Mouse (Mus musculus) bone marrow macrophage, adult 2 months (primary cell): Measurements from ENCODE around the gene A930018P22Rik. TPM values are rescaled to one million over a fixed set of nuclear protein-coding genes. Genes with fewer than 3 reads are reported as not detected.

ENCODE experiments used
- H3K27ac ChIP-seq: 2 replicates; pipeline ENCODE4 v1.5.1; 2012; ENCODE audit warnings: low read depth, low read length; ENCODE audit not compliant: insufficient read depth
- H3K4me1 ChIP-seq: 2 replicates; pipeline ENCODE4 v1.6.1; 2012; ENCODE audit warnings: low read length; ENCODE audit not compliant: control insufficient read depth, insufficient read depth
- H3K4me3 ChIP-seq: 2 replicates; pipeline ENCODE4 v1.5.1; 2012; ENCODE audit warnings: mild to moderate bottlenecking, low read length, moderate library complexity; ENCODE audit not compliant: insufficient read depth
- CTCF ChIP-seq: IDR thresholded peaks from 2 replicates; pipeline ENCODE4 v1.5.1; 2012; ENCODE audit warnings: low read depth, mild to moderate bottlenecking, low read length, moderate library complexity
- POLR2A ChIP-seq: IDR thresholded peaks from 2 replicates; pipeline ENCODE4 v1.6.1; 2012; ENCODE audit warnings: mild to moderate bottlenecking, low read depth, low read length, borderline replicate concordance
- polyA plus RNA-seq: library from polyadenylated mRNA; stranded (reverse); fragments of >200 nt; gene quantifications from 2 replicates; pipeline ENCODE4 v1.2.4, GENCODE M21; 2012; ENCODE audit not compliant: missing spikeins, insufficient read depth, insufficient read length

The A930018P22Rik gene
- polyA plus RNA-seq, 1 experiment = not detected

DNA sequence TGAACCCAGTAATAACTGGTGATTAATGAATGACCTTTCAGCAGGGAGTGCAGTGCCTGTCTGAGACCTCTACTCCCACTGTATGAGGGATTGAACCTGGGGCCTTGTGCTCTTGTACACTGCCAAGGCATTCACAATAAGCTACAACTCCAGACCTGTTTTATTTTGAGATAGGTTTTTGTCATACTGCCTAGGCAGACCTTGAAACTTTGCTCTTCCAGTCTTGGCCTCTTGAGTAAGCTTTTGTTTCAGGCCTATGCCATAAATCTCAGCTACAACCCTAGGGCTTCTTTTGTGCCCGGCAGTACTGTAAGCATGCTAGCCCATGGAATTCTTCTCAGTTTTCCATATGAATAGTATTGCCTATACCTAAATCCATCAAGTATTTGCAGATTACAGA is 3.5 kb upstream of the A930018P22Rik start:
- Histone ChIP-seq H3K4me1 (peaks cover 7% of the 10 kb centered on the region), H3K4me3 (no peak overlapping the region), H3K27ac (no peak overlapping the region)
- no peak for TF ChIP-seq POLR2A
- TF ChIP-seq CTCF = no peak

DNA sequence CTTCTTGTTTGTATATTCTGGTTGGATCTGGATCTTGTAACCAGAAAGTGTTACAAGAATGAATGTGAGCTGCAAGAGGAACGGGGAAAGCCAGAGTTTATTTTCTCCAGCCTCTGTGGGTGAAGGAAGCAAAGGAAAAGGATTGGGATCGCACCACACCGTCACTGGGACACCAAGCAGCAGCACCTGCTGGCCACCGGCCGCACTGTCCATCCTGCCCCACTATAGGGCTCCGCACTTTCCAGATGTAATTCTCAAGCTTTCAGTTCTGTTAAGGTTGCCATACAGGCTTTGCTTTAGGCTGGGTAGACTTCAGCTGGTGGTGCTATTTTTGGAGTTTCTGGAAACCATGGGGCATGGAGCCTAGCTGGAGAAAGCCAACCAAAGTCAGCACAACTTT is 2.3 kb upstream of the A930018P22Rik start:
- Histone ChIP-seq H3K4me3 (no peak overlapping the region), H3K4me1 (peaks cover 7% of the 10 kb centered on the region)

DNA sequence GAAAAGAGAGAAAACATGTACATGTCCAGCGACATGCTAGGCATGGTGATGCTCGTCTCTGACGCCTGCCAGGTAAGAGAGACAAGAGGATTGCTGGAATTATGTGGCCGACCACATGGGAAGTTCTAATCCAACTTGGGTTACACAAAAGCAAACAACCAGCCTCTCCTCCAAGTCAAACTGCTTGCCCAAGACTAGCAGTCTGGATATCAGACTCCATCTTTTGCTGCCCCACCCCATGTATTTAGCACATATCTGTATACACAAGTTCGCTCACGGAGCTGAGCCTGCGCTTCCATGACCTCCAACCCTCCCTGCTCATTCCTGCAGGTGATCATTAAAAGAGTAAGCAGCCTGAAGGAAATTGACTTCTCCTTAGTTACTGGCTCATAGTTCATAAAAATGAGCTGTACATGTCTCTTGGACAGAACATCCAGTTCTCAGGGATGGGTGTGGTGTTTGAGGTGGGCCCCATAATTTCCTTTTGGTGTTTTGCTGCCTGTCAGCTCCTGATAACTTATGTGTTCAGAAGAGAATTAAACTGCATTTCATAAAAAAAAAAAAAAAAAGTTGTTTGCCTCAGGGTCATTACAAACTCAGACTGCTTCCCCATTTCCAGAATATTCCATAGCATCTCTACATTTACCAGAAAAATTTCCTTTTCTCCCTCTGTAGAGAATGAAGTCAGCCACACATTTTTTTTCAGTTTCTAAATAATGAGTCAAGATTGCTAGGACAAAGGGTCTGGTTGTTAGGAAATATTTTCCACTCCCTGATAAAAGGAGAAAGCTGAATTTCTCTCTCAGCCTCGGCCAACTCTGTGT is 676 bp upstream of the A930018P22Rik start:
- TF ChIP-seq CTCF (no peak), POLR2A (no peak)
- Histone ChIP-seq H3K27ac (no peak overlapping the region), H3K4me3 (peak overlapping the region; percentile 65), H3K4me1 (peaks cover 7% of the 10 kb centered on the region)

More for the DNA sequence above, 2.3 kb upstream of the A930018P22Rik start:
- no peak for TF ChIP-seq CTCF
- no peak for TF ChIP-seq POLR2A
- no peak overlapping the region for H3K27ac ChIP-seq

DNA sequence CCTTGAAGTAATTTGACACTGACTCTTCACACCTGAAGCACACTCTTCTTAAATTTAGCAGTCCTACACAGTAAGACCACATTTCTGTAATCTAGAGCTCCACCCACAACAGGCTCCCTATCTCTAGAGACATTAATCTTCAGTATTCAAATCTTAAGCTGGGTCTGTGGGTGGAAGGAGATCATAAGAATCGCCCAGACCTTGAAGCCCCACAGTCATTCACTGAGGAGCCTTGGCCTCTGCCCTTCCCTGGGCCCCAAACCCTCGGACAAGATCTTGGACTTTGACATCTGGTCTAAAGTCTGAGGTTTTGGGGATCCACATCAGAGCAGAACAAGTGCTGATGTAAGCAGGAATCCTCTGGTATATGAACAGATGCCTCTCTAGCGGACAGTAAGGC is 971 bp downstream of the A930018P22Rik start:
- H3K4me1 ChIP-seq = peaks cover 7% of the 10 kb centered on the region
- H3K4me3 ChIP-seq = no peak overlapping the region
- TF ChIP-seq POLR2A = no peak
- TF ChIP-seq CTCF = no peak
- no peak overlapping the region for H3K27ac ChIP-seq

DNA sequence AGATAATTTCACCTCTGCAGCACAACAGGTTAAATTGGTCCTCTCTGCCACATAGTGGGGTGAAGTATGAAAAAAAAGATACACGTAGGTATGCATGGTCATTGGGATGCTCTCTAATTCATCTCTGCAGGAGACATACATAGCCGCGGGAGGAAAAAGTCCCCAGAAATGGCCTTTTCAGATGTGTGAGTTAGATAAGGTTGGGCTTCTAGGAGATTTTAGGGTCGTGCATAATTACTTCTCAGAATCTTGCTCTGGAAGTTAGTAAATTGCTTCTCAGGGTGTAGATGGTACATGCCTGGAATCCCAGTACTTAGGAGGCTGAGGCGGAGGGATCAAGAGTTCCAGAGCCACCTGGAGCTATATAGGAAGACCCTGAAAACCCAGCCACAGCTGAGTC is 1.5 kb downstream of the A930018P22Rik start:
- peaks cover 7% of the 10 kb centered on the region for H3K4me1 ChIP-seq
- H3K4me3 ChIP-seq = no peak overlapping the region
- TF ChIP-seq POLR2A (no peak), CTCF (no peak)
- H3K27ac ChIP-seq = no peak overlapping the region

DNA sequence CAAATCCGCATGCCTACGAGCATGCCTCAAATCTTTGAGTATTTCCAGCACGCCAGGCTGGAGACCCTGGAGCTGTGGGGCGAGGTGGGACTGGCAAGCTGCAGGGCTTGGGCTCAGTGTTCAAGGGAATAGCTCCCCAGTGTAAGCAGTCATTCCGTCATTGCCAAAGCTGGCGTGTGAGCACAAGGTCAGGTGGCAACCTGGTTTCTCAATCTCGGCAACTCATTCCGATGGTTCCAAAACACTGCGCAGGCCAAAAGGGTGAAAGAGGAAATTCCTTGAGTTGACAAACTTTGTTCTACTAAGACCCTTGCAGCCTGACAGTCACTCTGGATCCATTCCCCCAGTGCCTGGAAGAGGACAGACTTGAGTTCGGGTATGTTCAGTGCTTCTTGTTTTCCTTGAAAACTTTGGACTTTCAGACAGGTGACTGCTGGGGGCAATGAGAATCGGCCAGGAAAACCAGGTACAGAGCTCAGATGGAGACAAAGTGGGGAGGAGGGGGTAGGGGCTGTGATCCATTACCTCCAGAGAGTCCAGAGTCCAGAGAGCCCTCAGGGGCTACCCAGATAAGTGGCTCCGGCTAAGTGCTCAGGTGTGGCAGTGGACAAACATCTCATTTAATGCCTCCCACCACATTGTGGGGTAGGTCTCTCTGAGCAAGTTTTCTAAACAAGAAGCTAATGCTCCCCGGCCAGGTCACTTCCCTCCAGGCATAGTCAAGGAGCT is 6.4 kb downstream of the A930018P22Rik start:
- H3K4me3 ChIP-seq = no peak overlapping the region
- H3K27ac ChIP-seq = no peak overlapping the region
- no peaks in the 10 kb centered on the region for H3K4me1 ChIP-seq
- TF ChIP-seq POLR2A = no peak
- no peak for TF ChIP-seq CTCF

DNA sequence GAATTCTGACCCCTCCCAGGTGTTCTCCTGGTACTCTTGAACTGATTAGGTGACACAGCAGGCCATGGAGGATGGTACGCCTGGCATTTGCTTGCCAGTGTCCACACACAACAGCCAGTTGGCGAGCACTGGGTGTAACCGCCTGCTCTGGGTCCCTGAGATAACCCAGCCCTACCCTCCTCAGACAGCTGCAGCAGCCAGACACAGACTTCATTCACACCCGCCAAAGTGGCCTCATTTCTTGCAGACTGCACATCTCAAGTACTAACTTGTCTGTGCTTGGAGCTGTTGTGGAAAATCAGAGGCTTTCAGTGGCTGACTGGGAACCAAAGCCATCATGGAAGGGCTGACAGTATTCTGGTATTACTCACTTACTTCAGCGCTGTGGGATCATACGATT is 7.6 kb downstream of the A930018P22Rik start:
- TF ChIP-seq CTCF (no peak), POLR2A (no peak)
- no peak overlapping the region for H3K4me3 ChIP-seq
- no peak overlapping the region for H3K27ac ChIP-seq
- no peaks in the 10 kb centered on the region for H3K4me1 ChIP-seq

DNA sequence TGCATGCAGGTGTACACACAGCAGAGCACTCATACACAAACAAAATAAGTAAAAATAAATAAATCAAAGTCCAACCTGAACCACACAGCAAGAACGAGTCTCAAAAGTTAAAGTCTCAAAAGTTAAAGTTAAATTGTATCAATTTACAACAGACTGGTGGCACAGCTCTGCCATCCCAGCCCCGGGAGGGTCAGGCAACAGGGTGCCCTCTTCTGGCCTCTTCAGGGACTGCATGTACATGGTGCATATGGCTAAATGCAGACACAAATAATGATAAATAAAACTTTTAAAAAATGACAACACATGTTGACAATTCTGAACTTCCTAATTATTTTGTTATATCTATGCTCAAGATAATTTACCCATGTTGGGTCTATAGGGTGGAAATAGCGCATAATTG is 8.4 kb downstream of the A930018P22Rik start:
- H3K27ac ChIP-seq = no peak overlapping the region
- no peaks in the 10 kb centered on the region for H3K4me1 ChIP-seq
- TF ChIP-seq POLR2A (no peak), CTCF (peak; percentile 45; the same call in 1 of the 2 replicates)
- H3K4me3 ChIP-seq = no peak overlapping the region

DNA sequence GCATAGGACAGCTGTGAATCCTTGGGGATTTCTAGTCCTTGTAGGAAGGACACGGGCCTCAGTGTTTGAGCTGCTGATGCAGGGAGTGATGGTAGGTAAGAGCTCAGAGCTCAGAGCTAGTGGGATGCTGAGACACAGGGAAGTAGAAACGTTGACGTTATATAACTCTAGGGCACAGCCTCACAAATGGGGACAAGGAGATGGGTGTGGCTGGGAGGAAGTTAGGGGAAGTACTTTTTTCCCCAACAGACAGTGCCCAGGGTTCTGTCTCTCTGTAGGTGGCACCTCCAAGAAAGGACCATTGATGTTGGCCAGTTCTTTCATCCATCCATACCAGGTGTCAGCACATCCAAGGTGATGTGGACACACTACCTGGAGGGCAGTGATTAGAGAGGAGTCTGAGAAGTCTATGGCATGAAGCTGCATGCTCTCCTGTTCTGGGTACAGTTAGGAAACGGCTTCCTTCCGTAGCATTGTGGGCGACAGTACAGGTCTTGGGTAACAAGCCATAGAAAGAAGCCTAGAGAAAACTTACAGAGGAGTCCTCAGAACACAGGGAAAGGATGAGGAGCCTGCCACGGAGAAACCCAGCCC is 9.8 kb downstream of the A930018P22Rik start:
- no peak overlapping the region for H3K4me3 ChIP-seq
- H3K27ac ChIP-seq = no peak overlapping the region
- TF ChIP-seq POLR2A (no peak), CTCF (no peak)
- no peaks in the 10 kb centered on the region for H3K4me1 ChIP-seq
